Mouse (Mus musculus): ENCODE measurements around the gene Trpm8. TPM values are rescaled to one million over a fixed set of nuclear protein-coding genes. Genes with fewer than 3 reads are reported as not detected.

The Trpm8 gene
- polyA plus RNA-seq, 1 experiment from 2014 or later, result not detected

DNA sequence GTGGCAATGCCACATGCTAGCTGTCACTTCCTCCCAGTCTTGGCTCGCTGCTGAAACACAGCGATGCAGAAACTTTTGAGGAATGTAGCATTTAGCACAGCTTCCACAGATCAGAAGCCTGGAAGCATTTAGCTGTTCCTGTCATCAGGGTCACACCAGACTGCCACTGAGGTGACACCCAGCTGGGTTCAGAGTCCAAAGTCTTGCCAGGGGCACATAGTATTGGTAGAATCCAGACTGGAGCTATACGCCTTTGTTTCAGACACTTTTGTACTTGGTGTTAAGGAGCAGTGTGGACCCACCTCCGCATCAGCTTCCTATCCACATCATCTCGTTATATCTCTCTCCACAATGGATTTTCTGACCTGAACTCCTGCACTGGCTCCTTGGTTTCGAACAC, 23.9 kb upstream of the Trpm8 start:
- Histone ChIP-seq H3K27ac (ENCODE audit: low read depth) (no peak overlapping the region), H3K36me3 (ENCODE audit: control insufficient read depth, insufficient read depth, low read length) (no peaks in the 10 kb centered on the region), H3K27me3 (replicated peaks; ENCODE audit: control insufficient read depth, insufficient read depth, low read length) (no peaks in the 10 kb centered on the region), H3K9ac (ENCODE audit: low read length) (no peak overlapping the region), H3K9me3 (ENCODE audit: control insufficient read depth, low read length) (peaks cover 62% of the 10 kb centered on the region), H3K4me1 (replicated peaks; ENCODE audit: control insufficient read depth, insufficient read depth, low read length) (no peaks in the 10 kb centered on the region), H3K4me3 (ENCODE audit: low read depth, low read length) (no peak overlapping the region), H3K4me2 (ENCODE audit: low read length) (no peak overlapping the region)
- no peak for DNase-seq (ENCODE audit: low spot score)
- ATAC-seq (replicated peaks; ENCODE audit: low FRiP score, low TSS enrichment, low read depth), result no peak
- 74% methylated on average over 6 of the region's 6 CpGs for WGBS

DNA sequence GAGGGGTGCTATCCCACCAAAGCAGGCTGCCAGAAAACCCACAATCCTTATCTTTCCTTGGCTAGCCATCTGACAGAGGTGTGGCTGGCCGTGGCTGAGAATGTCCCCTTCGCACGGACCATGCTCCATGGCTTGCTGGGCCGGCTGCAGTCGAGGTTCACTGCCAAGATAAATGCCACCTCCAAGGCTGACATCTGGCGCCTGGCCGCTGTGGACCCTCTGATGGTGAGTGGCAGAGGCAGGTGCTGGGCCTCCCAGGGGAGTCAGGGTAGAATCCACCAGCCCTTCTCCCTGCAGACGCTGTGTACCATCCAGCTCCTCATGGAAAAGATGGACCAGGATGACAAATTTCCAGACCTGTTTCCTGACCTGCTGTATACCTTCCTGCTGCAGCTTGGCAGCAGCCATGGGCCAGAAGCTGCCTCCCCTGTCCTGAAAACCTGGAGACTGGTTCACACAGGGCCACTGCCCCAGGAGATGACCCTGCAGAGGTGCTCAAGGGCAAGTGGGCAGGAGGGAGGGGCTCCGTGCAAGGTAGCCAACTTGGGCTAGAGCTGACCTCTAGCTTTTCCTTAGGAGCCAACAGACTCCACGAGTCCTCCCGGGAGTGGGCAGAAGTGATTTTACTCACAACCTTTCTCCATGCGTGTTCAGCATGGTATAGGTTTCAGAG, 22.5 kb upstream of the Trpm8 start:
- H3K4me2 ChIP-seq (ENCODE audit: low read length), result no peak overlapping the region
- H3K36me3 ChIP-seq (ENCODE audit: control insufficient read depth, insufficient read depth, low read length), result peaks cover 6% of the 10 kb centered on the region
- H3K4me3 ChIP-seq (ENCODE audit: low read depth, low read length), result no peak overlapping the region
- H3K4me1 ChIP-seq (replicated peaks; ENCODE audit: control insufficient read depth, insufficient read depth, low read length), result no peaks in the 10 kb centered on the region
- WGBS, result 86% methylated on average over 12 of the region's 12 CpGs
- H3K9ac ChIP-seq (ENCODE audit: low read length), result no peak overlapping the region
- H3K9me3 ChIP-seq (ENCODE audit: control insufficient read depth, low read length), result peaks cover 48% of the 10 kb centered on the region
- no peak for ATAC-seq (replicated peaks; ENCODE audit: low FRiP score, low TSS enrichment, low read depth)
- H3K27me3 ChIP-seq (replicated peaks; ENCODE audit: control insufficient read depth, insufficient read depth, low read length), result no peaks in the 10 kb centered on the region
- DNase-seq (ENCODE audit: low spot score), result no peak
- no peak overlapping the region for H3K27ac ChIP-seq (ENCODE audit: low read depth)

DNA sequence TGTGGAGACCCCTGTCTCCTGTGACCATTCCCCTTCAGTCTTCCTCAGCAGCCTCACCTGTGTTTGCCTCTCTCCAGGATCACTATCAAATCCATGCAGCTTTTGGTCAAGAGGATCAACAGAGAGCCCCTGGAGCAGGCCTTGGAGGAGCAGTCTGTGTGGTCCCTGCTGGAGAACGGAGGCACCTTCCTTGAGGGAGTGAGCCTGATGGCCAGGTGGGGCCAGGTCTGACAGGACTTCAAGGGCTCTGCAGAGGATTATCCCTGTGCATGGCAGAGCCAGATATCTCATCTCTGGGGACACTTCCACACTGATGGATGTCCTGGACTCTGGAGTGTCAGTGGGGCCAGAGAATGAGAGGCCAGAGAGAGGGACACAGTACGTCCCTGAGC, 22.0 kb upstream of the Trpm8 start:
- 65% methylated on average over 2 of the region's 2 CpGs for WGBS

DNA sequence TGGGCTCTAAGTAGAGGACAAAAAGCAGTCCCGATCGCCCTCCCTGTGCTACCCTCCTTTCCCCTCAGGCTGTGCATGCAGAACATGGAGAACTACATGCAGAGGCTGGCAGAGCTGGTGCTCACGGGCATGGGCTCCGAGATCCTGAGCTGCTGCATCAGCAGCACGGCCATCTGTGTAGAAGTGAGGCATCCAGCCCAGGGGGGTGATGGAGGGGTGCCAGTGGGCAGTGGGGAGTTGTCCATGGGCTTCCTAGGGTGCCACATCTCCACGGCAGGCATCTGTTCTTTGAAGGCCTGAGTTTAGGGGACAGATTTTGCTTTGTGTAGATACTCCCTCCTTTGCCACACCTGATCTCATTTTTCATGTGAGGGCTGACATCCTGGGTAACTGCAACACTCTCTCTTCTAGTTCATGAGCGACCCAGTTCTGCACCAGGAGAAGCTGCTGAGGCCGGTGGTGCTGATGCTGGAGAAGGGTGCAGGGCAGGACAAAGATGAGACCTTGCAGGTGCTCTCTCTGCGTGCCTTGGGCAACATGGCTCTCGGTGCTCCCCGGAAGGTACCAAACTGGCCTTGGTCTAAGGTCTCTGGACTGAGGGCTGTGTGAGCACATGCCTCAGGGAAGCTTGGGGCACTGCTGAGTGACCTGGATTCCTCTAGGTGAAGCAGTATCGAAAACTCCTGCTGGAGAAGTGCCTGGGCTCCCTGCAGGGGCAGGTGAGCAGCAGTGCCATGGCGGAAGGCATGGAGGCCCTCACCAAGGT, 21.3 kb upstream of the Trpm8 start:
- Histone ChIP-seq H3K4me1 (replicated peaks; ENCODE audit: control insufficient read depth, insufficient read depth, low read length) (no peaks in the 10 kb centered on the region), H3K36me3 (ENCODE audit: control insufficient read depth, insufficient read depth, low read length) (peaks cover 18% of the 10 kb centered on the region), H3K9me3 (ENCODE audit: control insufficient read depth, low read length) (peaks cover 36% of the 10 kb centered on the region), H3K4me2 (ENCODE audit: low read length) (no peak overlapping the region), H3K4me3 (ENCODE audit: low read depth, low read length) (no peak overlapping the region), H3K27ac (ENCODE audit: low read depth) (no peak overlapping the region), H3K9ac (ENCODE audit: low read length) (no peak overlapping the region), H3K27me3 (replicated peaks; ENCODE audit: control insufficient read depth, insufficient read depth, low read length) (no peaks in the 10 kb centered on the region)
- WGBS, result 83% methylated on average over 13 of the region's 13 CpGs
- DNase-seq (ENCODE audit: low spot score), result no peak
- ATAC-seq (replicated peaks; ENCODE audit: low FRiP score, low TSS enrichment, low read depth), result no peak

More for the DNA sequence above, 22.0 kb upstream of the Trpm8 start:
- Histone ChIP-seq H3K27ac (ENCODE audit: low read depth) (no peak overlapping the region), H3K4me2 (ENCODE audit: low read length) (no peak overlapping the region), H3K27me3 (replicated peaks; ENCODE audit: control insufficient read depth, insufficient read depth, low read length) (no peaks in the 10 kb centered on the region), H3K4me1 (replicated peaks; ENCODE audit: control insufficient read depth, insufficient read depth, low read length) (no peaks in the 10 kb centered on the region), H3K9me3 (ENCODE audit: control insufficient read depth, low read length) (peaks cover 43% of the 10 kb centered on the region), H3K9ac (ENCODE audit: low read length) (no peak overlapping the region), H3K36me3 (ENCODE audit: control insufficient read depth, insufficient read depth, low read length) (peaks cover 11% of the 10 kb centered on the region), H3K4me3 (ENCODE audit: low read depth, low read length) (no peak overlapping the region)
- ATAC-seq (replicated peaks; ENCODE audit: low FRiP score, low TSS enrichment, low read depth), result no peak
- no peak for DNase-seq (ENCODE audit: low spot score)

DNA sequence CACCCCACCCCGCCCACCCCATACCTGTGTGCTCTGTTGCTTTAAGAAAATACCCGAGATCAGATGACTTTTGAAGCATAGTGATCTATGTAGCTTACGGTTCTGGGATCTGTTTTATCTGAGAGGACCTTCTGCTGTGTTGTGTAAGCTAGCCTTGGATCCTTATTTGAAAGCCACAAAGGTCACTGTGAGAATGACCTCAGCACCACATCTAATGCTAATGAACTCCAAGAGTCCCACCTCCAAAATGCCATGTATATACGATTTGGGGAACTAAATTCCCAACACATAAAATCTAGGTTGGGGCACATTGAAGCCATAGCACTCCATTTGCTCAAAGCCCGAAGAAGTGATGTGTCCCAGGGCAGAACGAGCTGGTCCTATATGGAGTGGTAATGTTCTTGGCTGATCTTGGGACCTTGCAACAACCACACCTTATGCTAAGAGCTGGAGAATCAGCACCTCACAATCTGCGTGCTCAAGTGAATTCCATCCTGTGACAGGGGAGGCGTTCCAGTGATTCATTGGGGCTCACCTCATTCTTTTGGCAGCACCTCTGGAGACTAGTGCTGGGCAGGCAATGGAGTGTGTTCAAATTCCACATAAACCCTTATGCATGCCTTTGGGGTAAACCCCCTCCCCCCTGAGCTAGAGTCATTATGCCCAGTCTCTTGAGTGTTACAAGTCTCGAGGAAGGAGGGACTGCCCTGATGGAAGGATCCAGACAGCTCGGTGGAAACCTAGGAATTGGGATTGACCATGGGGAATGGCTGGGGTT, 20.4 kb upstream of the Trpm8 start:
- WGBS, result 77% methylated on average over 10 of the region's 10 CpGs
- no peak for ATAC-seq (replicated peaks; ENCODE audit: low FRiP score, low TSS enrichment, low read depth)
- Histone ChIP-seq H3K9me3 (ENCODE audit: control insufficient read depth, low read length) (peaks cover 33% of the 10 kb centered on the region), H3K36me3 (ENCODE audit: control insufficient read depth, insufficient read depth, low read length) (peaks cover 27% of the 10 kb centered on the region), H3K27ac (ENCODE audit: low read depth) (no peak overlapping the region), H3K4me2 (ENCODE audit: low read length) (no peak overlapping the region), H3K4me3 (ENCODE audit: low read depth, low read length) (no peak overlapping the region), H3K9ac (ENCODE audit: low read length) (no peak overlapping the region), H3K27me3 (replicated peaks; ENCODE audit: control insufficient read depth, insufficient read depth, low read length) (no peaks in the 10 kb centered on the region), H3K4me1 (replicated peaks; ENCODE audit: control insufficient read depth, insufficient read depth, low read length) (no peaks in the 10 kb centered on the region)
- DNase-seq (ENCODE audit: low spot score), result no peak

DNA sequence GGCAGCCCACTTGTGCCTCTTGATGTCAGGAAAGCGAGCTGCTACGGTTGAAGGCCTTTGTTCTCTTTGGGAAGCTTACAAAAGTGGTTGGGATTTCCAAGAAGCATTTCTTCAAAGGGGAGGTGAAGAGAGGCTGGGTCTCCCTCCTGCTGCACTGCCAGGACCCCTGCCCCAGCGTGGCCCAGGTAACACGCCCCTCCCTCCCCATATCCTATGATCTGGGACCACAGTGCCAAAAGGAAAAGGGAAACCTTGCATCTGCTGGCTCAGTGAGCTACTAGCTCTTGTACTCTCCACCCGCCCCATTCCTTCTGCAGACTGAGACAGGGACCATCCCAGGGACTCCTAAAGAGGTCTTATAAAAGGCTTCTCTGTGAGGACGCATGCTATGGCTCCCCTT, 19.8 kb upstream of the Trpm8 start:
- 81% methylated on average over 6 of the region's 6 CpGs for WGBS
- Histone ChIP-seq H3K27me3 (replicated peaks; ENCODE audit: control insufficient read depth, insufficient read depth, low read length) (no peaks in the 10 kb centered on the region), H3K36me3 (ENCODE audit: control insufficient read depth, insufficient read depth, low read length) (peaks cover 33% of the 10 kb centered on the region), H3K27ac (ENCODE audit: low read depth) (no peak overlapping the region), H3K4me1 (replicated peaks; ENCODE audit: control insufficient read depth, insufficient read depth, low read length) (no peaks in the 10 kb centered on the region; the same call in 1 of the 2 replicates), H3K4me2 (ENCODE audit: low read length) (no peak overlapping the region), H3K4me3 (ENCODE audit: low read depth, low read length) (no peak overlapping the region), H3K9ac (ENCODE audit: low read length) (no peak overlapping the region), H3K9me3 (ENCODE audit: control insufficient read depth, low read length) (peaks cover 29% of the 10 kb centered on the region)
- ATAC-seq (replicated peaks; ENCODE audit: low FRiP score, low TSS enrichment, low read depth), result no peak
- DNase-seq (ENCODE audit: low spot score), result no peak

DNA sequence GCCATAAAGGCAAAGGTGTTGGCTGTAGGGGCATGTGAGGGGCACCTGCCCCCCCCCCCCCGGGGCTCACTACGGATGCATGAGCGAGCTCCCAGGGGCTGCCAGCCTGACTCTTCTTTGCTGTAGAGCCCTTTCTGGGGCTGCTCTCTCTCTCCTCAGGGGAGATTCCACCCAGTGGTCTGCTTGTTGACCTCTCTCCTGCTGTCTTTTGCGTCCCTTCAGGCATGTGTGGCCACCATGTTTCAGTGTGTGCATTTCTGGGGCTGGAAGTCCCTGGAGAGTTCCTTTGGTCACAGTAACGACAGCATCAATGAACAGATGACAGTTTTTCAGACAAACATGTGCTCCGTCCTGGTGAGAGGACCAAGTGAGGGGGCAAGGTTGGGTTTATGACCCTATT, 19.1 kb upstream of the Trpm8 start:
- no peak overlapping the region for H3K27ac ChIP-seq (ENCODE audit: low read depth)
- DNase-seq (ENCODE audit: low spot score), result no peak
- no peak for ATAC-seq (replicated peaks; ENCODE audit: low FRiP score, low TSS enrichment, low read depth)

DNA sequence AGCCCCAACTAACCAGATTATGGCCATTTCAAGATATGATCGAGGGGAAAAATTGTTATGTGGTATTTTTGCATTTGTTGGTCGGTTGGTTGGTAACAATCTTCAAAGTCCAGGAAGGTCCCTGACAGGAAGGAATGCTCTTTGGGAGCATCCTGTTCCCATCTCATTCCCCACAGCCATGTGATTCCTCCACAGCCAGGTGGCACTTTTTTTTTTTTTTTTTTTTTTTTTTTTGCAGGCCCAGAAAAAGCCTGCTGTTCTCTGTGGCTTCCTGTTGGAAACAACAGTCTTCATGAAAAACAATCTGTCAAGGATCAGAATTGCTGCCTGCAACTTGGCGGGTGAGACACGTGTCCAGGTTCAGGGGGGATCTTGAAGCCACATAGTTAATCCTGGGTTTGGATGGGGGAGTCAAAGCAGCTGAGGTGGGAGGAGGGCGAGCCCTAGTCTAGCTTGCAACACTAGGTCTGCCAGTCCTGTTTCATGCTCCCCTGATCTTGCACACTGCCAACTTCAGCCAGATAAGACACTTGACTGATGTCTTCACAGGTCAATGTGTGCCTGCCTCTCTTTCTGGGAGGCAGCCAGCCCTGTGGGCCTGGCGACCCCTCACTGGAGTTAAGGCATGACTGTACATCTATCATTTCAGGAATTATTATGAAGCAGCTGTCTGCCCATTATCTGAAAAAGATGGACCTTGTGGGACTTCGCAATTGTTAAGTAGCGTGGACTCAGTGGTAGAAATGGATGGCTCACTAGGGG, 18.4 kb upstream of the Trpm8 start:
- 68% methylated on average over 8 of the region's 8 CpGs for WGBS
- H3K27ac ChIP-seq (ENCODE audit: low read depth), result no peak overlapping the region
- no peak for ATAC-seq (replicated peaks; ENCODE audit: low FRiP score, low TSS enrichment, low read depth)

More for the DNA sequence above, 19.1 kb upstream of the Trpm8 start:
- 71% methylated on average over 6 of the region's 6 CpGs for WGBS
- H3K4me3 ChIP-seq (ENCODE audit: low read depth, low read length), result no peak overlapping the region
- H3K4me1 ChIP-seq (replicated peaks; ENCODE audit: control insufficient read depth, insufficient read depth, low read length), result no peaks in the 10 kb centered on the region; the same call in 1 of the 2 replicates
- no peak overlapping the region for H3K4me2 ChIP-seq (ENCODE audit: low read length)
- peaks cover 25% of the 10 kb centered on the region for H3K9me3 ChIP-seq (ENCODE audit: control insufficient read depth, low read length)
- H3K9ac ChIP-seq (ENCODE audit: low read length), result no peak overlapping the region
- peaks cover 40% of the 10 kb centered on the region for H3K36me3 ChIP-seq (ENCODE audit: control insufficient read depth, insufficient read depth, low read length)
- no peaks in the 10 kb centered on the region for H3K27me3 ChIP-seq (replicated peaks; ENCODE audit: control insufficient read depth, insufficient read depth, low read length)

More for the DNA sequence above, 18.4 kb upstream of the Trpm8 start:
- H3K9me3 ChIP-seq (ENCODE audit: control insufficient read depth, low read length), result peaks cover 25% of the 10 kb centered on the region
- no peak overlapping the region for H3K4me3 ChIP-seq (ENCODE audit: low read depth, low read length)
- H3K4me2 ChIP-seq (ENCODE audit: low read length), result no peak overlapping the region
- H3K36me3 ChIP-seq (ENCODE audit: control insufficient read depth, insufficient read depth, low read length), result peaks cover 47% of the 10 kb centered on the region
- H3K9ac ChIP-seq (ENCODE audit: low read length), result no peak overlapping the region
- H3K4me1 ChIP-seq (replicated peaks; ENCODE audit: control insufficient read depth, insufficient read depth, low read length), result no peaks in the 10 kb centered on the region; the same call in 1 of the 2 replicates
- no peak for DNase-seq (ENCODE audit: low spot score)
- H3K27me3 ChIP-seq (replicated peaks; ENCODE audit: control insufficient read depth, insufficient read depth, low read length), result no peaks in the 10 kb centered on the region
